Mouse (Mus musculus): ENCODE results near the gene Smyd2. TPM values are rescaled to one million over a fixed set of nuclear protein-coding genes. Genes with fewer than 3 reads are reported as not detected.

The Smyd2 gene
- polyA plus RNA-seq, 1 experiment: 70.8 TPM

Other genes starting within 250 kb of the Smyd2 start
- gene Cenpf, start 234.3 kb downstream of the Smyd2 start, polyA plus RNA-seq (2012; rRNA removed): 0.40 and 0.65 TPM in 2 replicates
- 12.2 and 16.3 TPM in 2 replicates for gene Ptpn14, start 194.1 kb downstream of the Smyd2 start, polyA plus RNA-seq (2012; rRNA removed)
- 0.70 and 1.0 TPM in 2 replicates for gene Prox1, start 248.4 kb upstream of the Smyd2 start, polyA plus RNA-seq (2012; rRNA removed)

Measured in urinary bladder, adult 2 months (tissue).